Mouse (Mus musculus): ENCODE measurements around the gene Gm20538. TPM values are rescaled to one million over a fixed set of nuclear protein-coding genes. Genes with fewer than 3 reads are reported as not detected.

The Gm20538 gene
- polyA plus RNA-seq, 1 experiment from 2014 or later = not detected

- Histone ChIP-seq H3K4me3 (ENCODE audit: low read depth, low read length) (peak overlapping the region; percentile 46), H3K9ac (ENCODE audit: low read depth, low read length) (no peak overlapping the region), H3K27ac (replicated peaks; ENCODE audit: low read depth, low read length) (no peak overlapping the region), H3K27me3 (replicated peaks; ENCODE audit: control insufficient read depth, insufficient read depth, low read length) (peaks cover 78% of the 10 kb centered on the region), H3K36me3 (ENCODE audit: control insufficient read depth, insufficient read depth, low read length) (no peaks in the 10 kb centered on the region), H3K9me3 (ENCODE audit: control insufficient read depth, low read length) (no peaks in the 10 kb centered on the region), H3K4me2 (ENCODE audit: low read depth, low read length) (peak overlapping the region; percentile 86), H3K4me1 (ENCODE audit: control insufficient read depth, insufficient read depth, low read length) (peaks cover 16% of the 10 kb centered on the region; the same call in 1 of the 2 replicates)
- DNase-seq (ENCODE audit: low spot score) (peak; percentile 54), ATAC-seq (ENCODE audit: low read depth) (no peak)
- WGBS = 6% methylated on average over 12 of the region's 12 CpGs
Measured at GRCm38 (mm10) chr19:44510534-44511175, 42.0 kb downstream of the Gm20538 start.

GRCm38 (mm10) chr19:44502741-44503140, 49.9 kb downstream of the Gm20538 start:
- Histone ChIP-seq H3K27ac (replicated peaks; ENCODE audit: low read depth, low read length) (no peak overlapping the region), H3K4me1 (ENCODE audit: control insufficient read depth, insufficient read depth, low read length) (no peaks in the 10 kb centered on the region), H3K4me2 (ENCODE audit: low read depth, low read length) (no peak overlapping the region), H3K9me3 (ENCODE audit: control insufficient read depth, low read length) (no peaks in the 10 kb centered on the region), H3K36me3 (ENCODE audit: control insufficient read depth, insufficient read depth, low read length) (no peaks in the 10 kb centered on the region), H3K4me3 (ENCODE audit: low read depth, low read length) (no peak overlapping the region), H3K27me3 (replicated peaks; ENCODE audit: control insufficient read depth, insufficient read depth, low read length) (peaks cover 9% of the 10 kb centered on the region; the same call in 1 of the 2 replicates), H3K9ac (ENCODE audit: low read depth, low read length) (no peak overlapping the region)
- ATAC-seq (ENCODE audit: low read depth) = no peak
- no peak for DNase-seq (ENCODE audit: low spot score)
- WGBS = 78% methylated on average over 4 of the region's 4 CpGs

- Histone ChIP-seq H3K9ac (ENCODE audit: low read depth, low read length) (no peak overlapping the region), H3K4me2 (ENCODE audit: low read depth, low read length) (no peak overlapping the region), H3K9me3 (ENCODE audit: control insufficient read depth, low read length) (no peaks in the 10 kb centered on the region), H3K4me1 (ENCODE audit: control insufficient read depth, insufficient read depth, low read length) (no peaks in the 10 kb centered on the region), H3K27me3 (replicated peaks; ENCODE audit: control insufficient read depth, insufficient read depth, low read length) (peaks cover 5% of the 10 kb centered on the region; the same call in 1 of the 2 replicates), H3K36me3 (ENCODE audit: control insufficient read depth, insufficient read depth, low read length) (no peaks in the 10 kb centered on the region), H3K4me3 (ENCODE audit: low read depth, low read length) (no peak overlapping the region), H3K27ac (replicated peaks; ENCODE audit: low read depth, low read length) (no peak overlapping the region)
- ATAC-seq (ENCODE audit: low read depth) (no peak), DNase-seq (ENCODE audit: low spot score) (no peak)
- 71% methylated on average over 6 of the region's 6 CpGs for WGBS
Measured at GRCm38 (mm10) chr19:44501925-44502324, 50.7 kb downstream of the Gm20538 start.

- Histone ChIP-seq H3K9me3 (ENCODE audit: control insufficient read depth, low read length) (no peaks in the 10 kb centered on the region), H3K4me2 (ENCODE audit: low read depth, low read length) (no peak overlapping the region), H3K27ac (replicated peaks; ENCODE audit: low read depth, low read length) (no peak overlapping the region), H3K4me3 (ENCODE audit: low read depth, low read length) (no peak overlapping the region), H3K9ac (ENCODE audit: low read depth, low read length) (no peak overlapping the region), H3K36me3 (ENCODE audit: control insufficient read depth, insufficient read depth, low read length) (no peaks in the 10 kb centered on the region), H3K27me3 (replicated peaks; ENCODE audit: control insufficient read depth, insufficient read depth, low read length) (0 out of 2 replicates have a peak, but pooled peaks cover 9% of the 10 kb centered on the region), H3K4me1 (ENCODE audit: control insufficient read depth, insufficient read depth, low read length) (no peaks in the 10 kb centered on the region)
- no peak for ATAC-seq (ENCODE audit: low read depth)
- no peak for DNase-seq (ENCODE audit: low spot score)
- 43% methylated on average over 5 of the region's 5 CpGs for WGBS
Measured at GRCm38 (mm10) chr19:44500240-44500639, 52.4 kb downstream of the Gm20538 start.

GRCm38 (mm10) chr19:44498936-44499335, 53.7 kb downstream of the Gm20538 start:
- Histone ChIP-seq H3K27me3 (replicated peaks; ENCODE audit: control insufficient read depth, insufficient read depth, low read length) (peaks cover 14% of the 10 kb centered on the region; the same call in 1 of the 2 replicates), H3K27ac (replicated peaks; ENCODE audit: low read depth, low read length) (no peak overlapping the region), H3K4me3 (ENCODE audit: low read depth, low read length) (no peak overlapping the region), H3K9me3 (ENCODE audit: control insufficient read depth, low read length) (no peaks in the 10 kb centered on the region), H3K4me1 (ENCODE audit: control insufficient read depth, insufficient read depth, low read length) (no peaks in the 10 kb centered on the region), H3K9ac (ENCODE audit: low read depth, low read length) (no peak overlapping the region), H3K36me3 (ENCODE audit: control insufficient read depth, insufficient read depth, low read length) (no peaks in the 10 kb centered on the region), H3K4me2 (ENCODE audit: low read depth, low read length) (no peak overlapping the region)
- DNase-seq (ENCODE audit: low spot score) = no peak
- 66% methylated on average over 6 of the region's 6 CpGs for WGBS
- ATAC-seq (ENCODE audit: low read depth) = no peak

- no peak overlapping the region for H3K9ac ChIP-seq (ENCODE audit: low read depth, low read length)
- H3K36me3 ChIP-seq (ENCODE audit: control insufficient read depth, insufficient read depth, low read length) = no peaks in the 10 kb centered on the region
- 65% methylated on average over 10 of the region's 10 CpGs for WGBS
- H3K27me3 ChIP-seq (replicated peaks; ENCODE audit: control insufficient read depth, insufficient read depth, low read length) = peaks cover 18% of the 10 kb centered on the region; the same call in 1 of the 2 replicates
- no peaks in the 10 kb centered on the region for H3K4me1 ChIP-seq (ENCODE audit: control insufficient read depth, insufficient read depth, low read length)
- H3K27ac ChIP-seq (replicated peaks; ENCODE audit: low read depth, low read length) = no peak overlapping the region
- no peak overlapping the region for H3K4me2 ChIP-seq (ENCODE audit: low read depth, low read length)
- no peaks in the 10 kb centered on the region for H3K9me3 ChIP-seq (ENCODE audit: control insufficient read depth, low read length)
- DNase-seq (ENCODE audit: low spot score) (no peak), ATAC-seq (ENCODE audit: low read depth) (no peak)
- H3K4me3 ChIP-seq (ENCODE audit: low read depth, low read length) = no peak overlapping the region
Measured at GRCm38 (mm10) chr19:44496941-44497340, 55.7 kb downstream of the Gm20538 start.

GRCm38 (mm10) chr19:44496511-44496910, 56.1 kb downstream of the Gm20538 start:
- H3K27me3 ChIP-seq (replicated peaks; ENCODE audit: control insufficient read depth, insufficient read depth, low read length) = peaks cover 18% of the 10 kb centered on the region; the same call in 1 of the 2 replicates
- no peak overlapping the region for H3K9ac ChIP-seq (ENCODE audit: low read depth, low read length)
- H3K4me1 ChIP-seq (ENCODE audit: control insufficient read depth, insufficient read depth, low read length) = no peaks in the 10 kb centered on the region
- H3K4me2 ChIP-seq (ENCODE audit: low read depth, low read length) = no peak overlapping the region
- no peak for DNase-seq (ENCODE audit: low spot score)
- no peaks in the 10 kb centered on the region for H3K9me3 ChIP-seq (ENCODE audit: control insufficient read depth, low read length)
- no peak overlapping the region for H3K4me3 ChIP-seq (ENCODE audit: low read depth, low read length)
- H3K36me3 ChIP-seq (ENCODE audit: control insufficient read depth, insufficient read depth, low read length) = no peaks in the 10 kb centered on the region
- WGBS = 59% methylated on average over 8 of the region's 8 CpGs
- no peak for ATAC-seq (ENCODE audit: low read depth)
- H3K27ac ChIP-seq (replicated peaks; ENCODE audit: low read depth, low read length) = no peak overlapping the region
